Mouse (Mus musculus) G1E (cell line): ENCODE measurements at regions not wholly inside any gene's neighbourhood (a gene's known extent, or its start where the extent isn't known, plus 50 kb on each side); places are given as distances from the start of the nearest gene placed in this dataset.

Experiments
- ATAC-seq: 2 replicates; pipeline ENCODE4 v1.8.0; 2016; ENCODE audit warnings: mild to moderate bottlenecking; ENCODE audit not compliant: insufficient number of reproducible peaks, poor library complexity, low FRiP score, severe bottlenecking; ENCODE audit errors: extremely low read depth
- DNase-seq: peaks from one replicate; pipeline ENCODE4 v3.0.0; 2012; ENCODE audit warnings: low spot score
- H3K27me3 ChIP-seq: 2 replicates; pipeline ENCODE4 v1.6.1; 2012; ENCODE audit warnings: mild to moderate bottlenecking, low read length, inconsistent platforms; ENCODE audit not compliant: insufficient read depth
- H3K36me3 ChIP-seq: replicated peaks from 2 replicates; pipeline ENCODE3; 2012; ENCODE audit warnings: mild to moderate bottlenecking, inconsistent platforms
- H3K4me1 ChIP-seq: 2 replicates; pipeline ENCODE4 v1.6.1; 2012; ENCODE audit warnings: low read depth, low read length, inconsistent platforms, mixed read lengths; ENCODE audit not compliant: insufficient read depth
- H3K4me3 ChIP-seq: 2 replicates; pipeline ENCODE4 v1.5.1; 2012; ENCODE audit warnings: low read depth, mild to moderate bottlenecking, inconsistent platforms, low read length, moderate library complexity, mixed read lengths
- H3K9me3 ChIP-seq: replicated peaks from 2 replicates; pipeline ENCODE4 v1.6.1; 2012; ENCODE audit warnings: inconsistent platforms
- CTCF ChIP-seq: IDR thresholded peaks from 2 replicates; pipeline ENCODE4 v1.5.1; 2012; ENCODE audit warnings: low read depth, low read length, inconsistent platforms, mixed read lengths
- GATA1 ChIP-seq: IDR thresholded peaks from 2 replicates; pipeline ENCODE4 v1.6.1; 2012; ENCODE audit warnings: borderline replicate concordance, low read length, inconsistent platforms, mixed read lengths
- GATA2 ChIP-seq: IDR thresholded peaks from 2 replicates; pipeline ENCODE4 v1.6.1; 2012; ENCODE audit warnings: low read depth, low read length, inconsistent platforms, borderline replicate concordance
- POLR2AphosphoS5 ChIP-seq: IDR thresholded peaks from 2 replicates; pipeline ENCODE4 v1.6.1; 2012; ENCODE audit warnings: low read depth, low read length, inconsistent platforms; ENCODE audit not compliant: insufficient replicate concordance
- TAL1 ChIP-seq: conservative IDR thresholded peaks from 2 replicates; pipeline ENCODE4 v1.6.1; 2012; ENCODE audit warnings: low read depth, low read length, inconsistent platforms, mixed read lengths

GRCm38 (mm10) chr1:34750061-34751054 is 92.5 kb downstream of the Fam168b start:
- no peak for DNase-seq

DNA sequence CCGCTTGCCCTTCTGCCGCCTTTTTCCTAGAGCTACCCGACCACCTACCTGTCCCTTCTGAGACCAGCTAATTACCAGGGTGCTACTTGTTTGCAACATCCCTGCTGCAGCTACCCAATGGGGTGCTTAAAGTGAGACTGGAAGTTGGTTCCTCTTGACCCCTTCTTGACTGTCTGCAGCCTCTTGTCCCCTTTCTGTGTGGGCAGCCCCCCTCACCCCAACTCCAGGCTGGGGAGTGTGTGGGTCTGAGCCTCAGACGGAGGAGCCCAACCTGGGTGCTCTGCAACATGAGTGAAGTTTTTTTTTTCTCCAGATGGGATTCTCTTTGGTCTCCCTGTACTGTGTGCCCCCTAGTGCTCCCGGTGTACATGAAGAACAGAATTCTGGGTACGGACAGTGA is 91.7 kb downstream of the Fam168b start:
- H3K4me1 ChIP-seq, result no peaks in the 10 kb centered on the region
- H3K36me3 ChIP-seq, result no peaks in the 10 kb centered on the region
- DNase-seq (no peak), ATAC-seq (no peak)
- H3K27me3 ChIP-seq, result peaks cover 12% of the 10 kb centered on the region
- no peak overlapping the region for H3K4me3 ChIP-seq
- H3K9me3 ChIP-seq, result no peaks in the 10 kb centered on the region
- no peak for TF ChIP-seq POLR2AphosphoS5
- no peak for TF ChIP-seq TAL1
- no peak for TF ChIP-seq GATA1
- TF ChIP-seq GATA2, result no peak

More at GRCm38 (mm10) chr1:34750061-34751054, 92.5 kb downstream of the Fam168b start:
- ATAC-seq, result no peak
- Histone ChIP-seq H3K4me1 (no peaks in the 10 kb centered on the region), H3K9me3 (no peaks in the 10 kb centered on the region), H3K4me3 (no peak overlapping the region; the same call in 1 of the 2 replicates), H3K27me3 (peaks cover 12% of the 10 kb centered on the region), H3K36me3 (no peaks in the 10 kb centered on the region)
- no peak for TF ChIP-seq CTCF
- no peak for TF ChIP-seq GATA2
- no peak for TF ChIP-seq POLR2AphosphoS5
- TF ChIP-seq TAL1, result no peak
- no peak for TF ChIP-seq GATA1

DNA sequence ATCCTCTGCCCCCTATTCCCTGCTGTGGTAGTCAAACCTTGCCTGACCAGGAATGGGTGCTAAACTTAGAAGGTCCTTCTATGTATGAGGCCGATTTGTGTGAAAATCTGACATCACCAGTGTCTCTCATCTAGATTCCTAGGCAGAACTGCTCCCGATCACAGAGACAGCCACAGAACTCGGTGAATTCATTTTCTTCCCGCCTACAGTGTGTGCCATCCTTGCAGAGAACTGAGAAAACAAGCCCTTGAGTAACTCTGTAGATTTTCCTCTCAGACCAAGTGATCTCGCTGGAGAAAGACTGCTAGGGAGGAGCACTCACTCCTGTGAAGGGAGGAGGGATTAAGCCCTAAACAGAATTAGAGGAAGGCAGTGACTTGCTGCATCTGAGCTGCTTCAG is 89.3 kb downstream of the Fam168b start:
- H3K36me3 ChIP-seq, result no peaks in the 10 kb centered on the region
- TF ChIP-seq GATA1 (no peak), CTCF (no peak), GATA2 (no peak), POLR2AphosphoS5 (no peak), TAL1 (no peak)
- H3K4me3 ChIP-seq, result no peak overlapping the region
- H3K9me3 ChIP-seq, result no peaks in the 10 kb centered on the region
- no peaks in the 10 kb centered on the region for H3K4me1 ChIP-seq
- ATAC-seq (no peak), DNase-seq (no peak)
- H3K27me3 ChIP-seq, result peaks cover 18% of the 10 kb centered on the region

- Histone ChIP-seq H3K4me1 (no peaks in the 10 kb centered on the region), H3K36me3 (no peaks in the 10 kb centered on the region), H3K4me3 (no peak overlapping the region), H3K27me3 (peaks cover 20% of the 10 kb centered on the region), H3K9me3 (no peaks in the 10 kb centered on the region)
- no peak for TF ChIP-seq GATA1
- TF ChIP-seq GATA2, result no peak
- no peak for TF ChIP-seq TAL1
- TF ChIP-seq POLR2AphosphoS5, result no peak
- TF ChIP-seq CTCF, result no peak
- no peak for DNase-seq
- no peak for ATAC-seq
Observed at GRCm38 (mm10) chr1:34760547-34760946, 82.3 kb downstream of the Fam168b start.

DNA sequence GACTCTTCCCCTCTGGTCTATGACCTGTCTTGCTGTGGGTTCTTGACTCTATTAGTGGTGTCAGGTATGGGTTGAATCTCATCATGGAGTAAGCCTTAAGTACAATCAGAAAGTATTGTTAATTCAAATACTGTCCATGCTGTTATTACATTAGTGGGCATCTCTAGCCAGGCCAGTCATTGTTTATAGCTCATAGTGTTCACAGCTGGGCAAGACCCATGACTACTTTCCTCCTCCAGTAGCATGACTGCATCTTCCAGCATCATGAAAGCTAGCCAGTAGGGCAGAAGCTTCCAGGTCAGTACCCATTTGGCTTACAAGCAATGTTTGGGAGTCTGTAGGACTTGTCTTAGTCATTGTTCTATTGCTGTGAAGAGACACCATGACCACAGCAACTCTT is 81.4 kb downstream of the Fam168b start:
- no peak for TF ChIP-seq CTCF
- no peak for TF ChIP-seq GATA2
- TF ChIP-seq GATA1, result no peak
- TF ChIP-seq POLR2AphosphoS5, result no peak
- no peak for TF ChIP-seq TAL1
- Histone ChIP-seq H3K4me1 (no peaks in the 10 kb centered on the region), H3K27me3 (peaks cover 21% of the 10 kb centered on the region), H3K4me3 (no peak overlapping the region), H3K9me3 (no peaks in the 10 kb centered on the region), H3K36me3 (no peaks in the 10 kb centered on the region)
- DNase-seq (no peak), ATAC-seq (no peak)

DNA sequence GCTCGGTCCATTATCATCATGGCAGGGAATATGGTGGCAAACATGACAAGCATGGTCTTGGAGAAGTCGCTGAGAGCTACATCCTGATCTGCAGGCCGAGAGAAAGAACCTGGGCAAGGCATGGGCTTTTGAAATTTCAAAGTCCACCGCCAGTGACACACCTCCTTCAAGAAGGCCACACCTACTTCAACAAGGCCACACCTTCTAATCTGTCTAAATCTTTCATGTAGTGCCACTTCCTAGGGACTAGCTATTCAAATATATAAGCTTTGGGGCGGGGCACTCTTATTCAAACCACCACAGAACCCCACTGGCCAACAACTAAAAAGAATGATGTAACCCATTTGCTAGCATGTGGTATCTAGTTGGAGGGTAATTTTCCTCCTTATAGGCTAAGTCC is 81.0 kb downstream of the Fam168b start:
- no peak for ATAC-seq
- Histone ChIP-seq H3K27me3 (peaks cover 25% of the 10 kb centered on the region), H3K4me3 (no peak overlapping the region), H3K9me3 (no peaks in the 10 kb centered on the region), H3K36me3 (no peaks in the 10 kb centered on the region), H3K4me1 (no peaks in the 10 kb centered on the region)
- TF ChIP-seq TAL1 (no peak), GATA2 (no peak), POLR2AphosphoS5 (no peak), GATA1 (no peak), CTCF (no peak)
- DNase-seq, result no peak
